ENCODE assay signal across 26 mouse cellular contexts in the genomic region with DNA sequence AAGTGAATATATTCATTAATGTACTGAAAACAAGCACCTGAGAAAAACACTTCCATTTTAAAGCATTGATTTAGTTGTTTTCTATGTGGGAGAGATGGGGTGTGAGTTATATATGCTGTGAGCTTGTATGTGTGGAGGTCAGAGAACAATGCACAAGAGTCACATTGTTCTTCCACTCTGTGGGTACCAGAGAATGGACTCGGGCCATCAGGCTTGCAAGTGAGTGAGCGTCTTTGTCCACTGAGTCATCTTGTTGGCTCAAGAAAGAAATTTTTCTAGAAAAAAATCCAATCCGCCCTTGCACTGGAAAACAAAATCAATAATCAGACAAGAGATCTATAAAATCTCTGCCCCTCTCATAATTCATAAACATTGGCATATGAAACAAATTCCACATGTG.
A peak's percentile ranks its signal among the peaks of the same experiment; 100 is the strongest.
DNase-seq lines count a peak whose midpoint lies in the region; ATAC-seq and TF ChIP-seq lines count a peak whose summit lies in the region.
"Had no signal": no experiment of that assay in that cellular context is flagged by ENCODE, and none has a peak within 500 bp of the region (broad histone marks: within the 10 kb centered on the region; RNA-seq: fewer than 3 reads in every experiment).

No protein-coding gene starts in this region.

- ATAC-seq in hindbrain, postnatal 0 days = no peak
- ATAC-seq: activated CD4-positive, CD25-positive, alpha-beta regulatory T cell, adult 4 months; CD4-positive, CD25-positive, alpha-beta regulatory T cell, adult 4 months; forebrain, embryonic 13.5 days; forebrain, embryonic 15.5 days; forebrain, postnatal 0 days; Patski had no signal

- H3K9me3 ChIP-seq in hindbrain, postnatal 0 days (ENCODE audit: low read length) = no peaks in the 10 kb centered on the region
- H3K9me3 ChIP-seq: embryonic facial prominence, embryonic 13.5 days; embryonic facial prominence, embryonic 15.5 days; forebrain, embryonic 13.5 days; forebrain, embryonic 15.5 days; G1E had no signal

- no peaks in the 10 kb centered on the region for H3K27me3 ChIP-seq in hindbrain, postnatal 0 days (ENCODE audit: insufficient read depth, low read length)
- H3K27me3 ChIP-seq: CH12.LX; embryonic facial prominence, embryonic 13.5 days; embryonic facial prominence, embryonic 15.5 days; forebrain, embryonic 13.5 days; forebrain, embryonic 15.5 days; Patski had no signal

- no peak for TF ChIP-seq CTCF in hindbrain, postnatal 0 days (IDR thresholded peaks at IDR 0.05; ENCODE audit: low read depth)

- DNase-seq in 3T3-L1 (ENCODE audit: low read depth, low spot score) = peak; percentile 78
- DNase-seq in Muller cell, postnatal 12 days (ENCODE audit: inconsistent ontology term) = peak; percentile 75
- DNase-seq in brain, adult 2 months (ENCODE audit: low read depth, low spot score) = peak; percentile 88
- DNase-seq in telencephalon, adult 2 months (ENCODE audit: low read depth, low spot score) = peak; percentile 48
- DNase-seq in heart, postnatal 4 days = no peak
- no peak for DNase-seq in adrenal gland, adult 2 months
- DNase-seq in hindbrain, postnatal 0 days (ENCODE audit: low spot score) = no peak
- DNase-seq: adrenal gland, postnatal 10 days; adrenal gland, postnatal 25 days; B cell, adult 2 months; cerebellum, adult 11-12 months; cerebellum, adult 2 months; cerebellum, adult 9-10 months; cerebellum, postnatal 10 days; cerebellum, postnatal 25 days; forebrain, postnatal 0 days had no signal

- H3K36me3 ChIP-seq in hindbrain, postnatal 0 days (ENCODE audit: insufficient read depth, low read length) = no peaks in the 10 kb centered on the region
- H3K36me3 ChIP-seq: embryonic facial prominence, embryonic 13.5 days; embryonic facial prominence, embryonic 15.5 days; forebrain, embryonic 15.5 days; G1E had no signal

- no peaks in the 10 kb centered on the region for H3K4me1 ChIP-seq in hindbrain, postnatal 0 days (ENCODE audit: insufficient read depth, low read length)
- H3K4me1 ChIP-seq: embryonic facial prominence, embryonic 13.5 days; embryonic facial prominence, embryonic 15.5 days; forebrain, embryonic 13.5 days; forebrain, embryonic 15.5 days had no signal

- 81% methylated on average over 3 of the region's 3 CpGs for WGBS in hindbrain, postnatal 0 days

- H3K4me2 ChIP-seq in hindbrain, postnatal 0 days (ENCODE audit: low read depth, low read length) = no peak overlapping the region
- H3K4me2 ChIP-seq: embryonic facial prominence, embryonic 13.5 days; embryonic facial prominence, embryonic 15.5 days; forebrain, embryonic 13.5 days; forebrain, embryonic 15.5 days had no signal

- no peak overlapping the region for H3K4me3 ChIP-seq in hindbrain, postnatal 0 days (ENCODE audit: low read length)
- H3K4me3 ChIP-seq: embryonic facial prominence, embryonic 13.5 days; embryonic facial prominence, embryonic 15.5 days; erythroblast, embryonic 14.5 days; forebrain, embryonic 13.5 days; forebrain, embryonic 15.5 days had no signal

- H3K27ac ChIP-seq in hindbrain, postnatal 0 days = no peak overlapping the region
- H3K27ac ChIP-seq: embryonic facial prominence, embryonic 13.5 days; embryonic facial prominence, embryonic 15.5 days; forebrain, embryonic 13.5 days; forebrain, embryonic 15.5 days had no signal

- no peak overlapping the region for H3K9ac ChIP-seq in hindbrain, postnatal 0 days (replicated peaks; ENCODE audit: low read length)
- H3K9ac ChIP-seq: embryonic facial prominence, embryonic 13.5 days; embryonic facial prominence, embryonic 15.5 days; forebrain, embryonic 13.5 days; forebrain, embryonic 15.5 days; forebrain, postnatal 0 days had no signal

Comparison
In these comparisons a context has a peak if more than half of its experiments do, and no peak if none do; other contexts are left out.
1. DNase-seq: peak in 3T3-L1 (single experiment), Muller cell, postnatal 12 days (single experiment), brain, adult 2 months (single experiment) and telencephalon, adult 2 months (single experiment); none in heart, postnatal 4 days (single experiment), adrenal gland, adult 2 months (single experiment) and hindbrain, postnatal 0 days (single experiment).